Mouse (Mus musculus): ENCODE data around the gene Btnl2. TPM values are rescaled to one million over a fixed set of nuclear protein-coding genes. Genes with fewer than 3 reads are reported as not detected.
A peak's percentile ranks its signal among the peaks of the same experiment; 100 is the strongest.
"Not testable (repeated sequence)": the region's sequence is repeated elsewhere in the genome, so short reads cannot be mapped to it uniquely, and the experiment has no call there.

The Btnl2 gene
- total and polyA plus RNA-seq, 3 experiments = 1.1 to 4.8 (median 2.0) TPM

GRCm38 (mm10) chr17:34309683-34310385, 44.8 kb upstream of the Btnl2 start:
- Histone ChIP-seq H3K27me3 (replicated peaks) (no peaks in the 10 kb centered on the region), H3K27ac (ENCODE audit: insufficient read depth, low read depth) (no peak overlapping the region), H3K9ac (ENCODE audit: insufficient read depth, low read depth) (no peak overlapping the region), H3K79me2 (replicated peaks; ENCODE audit: control insufficient read depth, extremely low read depth, insufficient read depth, poor library complexity, severe bottlenecking) (peaks cover 20% of the 10 kb centered on the region), H3K4me3 (replicated peaks in 1 of 3; ENCODE audit: low read depth in 2 of 3, low read length in 2 of 3, poor library complexity in 1 of 3) (peak overlapping the region in 1 of 3 experiments; percentile 28), H3K4me2 (ENCODE audit: insufficient read depth, low read depth, poor library complexity, severe bottlenecking) (no peak overlapping the region), H3K36me3 (replicated peaks in 1 of 2; ENCODE audit: control insufficient read depth in 1 of 2, insufficient read depth in 1 of 2, low read length in 1 of 2) (peaks cover 38 to 60% of the 10 kb centered on the region in 2 experiments), H3K9me3 (replicated peaks; ENCODE audit: low read length) (peaks cover 11% of the 10 kb centered on the region), H3K4me1 (ENCODE audit: control insufficient read depth in 1 of 2, insufficient read depth in 2 of 2) (peaks cover 10 to 57% of the 10 kb centered on the region in 2 experiments)
- TF ChIP-seq USF2 (conservative IDR thresholded peaks at IDR 0.05; ENCODE audit: low read depth, low read length) = no peak
- TF ChIP-seq NRF1 (IDR thresholded peaks at IDR 0.05; ENCODE audit: low read depth, low read length) = peak; percentile 55
- dilution Hi-C loops (cut with MboI; ENCODE audit: extremely low pct_ligation_motif_present, extremely low pct_unique_long_range_greater_than_20kb, low sequenced_read_pairs) = no loop called here
- in situ Hi-C loops (cut with MboI; ENCODE audit: low pct_ligation_motif_present, low pct_unique_long_range_greater_than_20kb, low sequenced_read_pairs) = no loop called here
- DNase-seq (ENCODE audit: extremely low read depth) = no peak

GRCm38 (mm10) chr17:34310526-34310925, 44.1 kb upstream of the Btnl2 start:
- DNase-seq (ENCODE audit: extremely low read depth); in situ Hi-C loops (cut with MboI; ENCODE audit: low pct_ligation_motif_present, low pct_unique_long_range_greater_than_20kb, low sequenced_read_pairs); dilution Hi-C loops (cut with MboI; ENCODE audit: extremely low pct_ligation_motif_present, extremely low pct_unique_long_range_greater_than_20kb, low sequenced_read_pairs); H3K9ac ChIP-seq (ENCODE audit: insufficient read depth, low read depth); H3K27ac ChIP-seq (ENCODE audit: insufficient read depth, low read depth); H3K4me2 ChIP-seq (ENCODE audit: insufficient read depth, low read depth, poor library complexity, severe bottlenecking); H3K4me3 ChIP-seq (replicated peaks in 1 of 3; ENCODE audit: low read depth in 2 of 3, low read length in 2 of 3, poor library complexity in 1 of 3); H3K27me3 ChIP-seq (replicated peaks): not testable (repeated sequence)
- peaks cover 10 to 58% of the 10 kb centered on the region in 2 experiments for H3K4me1 ChIP-seq (ENCODE audit: control insufficient read depth in 1 of 2, insufficient read depth in 2 of 2)
- peaks cover 44 to 66% of the 10 kb centered on the region in 2 experiments for H3K36me3 ChIP-seq (replicated peaks in 1 of 2; ENCODE audit: control insufficient read depth in 1 of 2, insufficient read depth in 1 of 2, low read length in 1 of 2)
- peaks cover 20% of the 10 kb centered on the region for H3K79me2 ChIP-seq (replicated peaks; ENCODE audit: control insufficient read depth, extremely low read depth, insufficient read depth, poor library complexity, severe bottlenecking)
- H3K9me3 ChIP-seq (replicated peaks; ENCODE audit: low read length) = peaks cover 11% of the 10 kb centered on the region

GRCm38 (mm10) chr17:34312185-34312584, 42.4 kb upstream of the Btnl2 start:
- H3K4me1 ChIP-seq (ENCODE audit: control insufficient read depth in 1 of 2, insufficient read depth in 2 of 2) = peaks cover 10 to 58% of the 10 kb centered on the region in 2 experiments
- peaks cover 13% of the 10 kb centered on the region for H3K79me2 ChIP-seq (replicated peaks; ENCODE audit: control insufficient read depth, extremely low read depth, insufficient read depth, poor library complexity, severe bottlenecking)
- H3K9me3 ChIP-seq (replicated peaks; ENCODE audit: low read length) = peaks cover 11% of the 10 kb centered on the region
- peaks cover 51 to 81% of the 10 kb centered on the region in 2 experiments for H3K36me3 ChIP-seq (replicated peaks in 1 of 2; ENCODE audit: control insufficient read depth in 1 of 2, insufficient read depth in 1 of 2, low read length in 1 of 2)
- DNase-seq (ENCODE audit: extremely low read depth) = no peak
- TF ChIP-seq UBTF (IDR thresholded peaks at IDR 0.05; ENCODE audit: low read depth, low read length) = no peak
- no peak for TF ChIP-seq MXI1 (IDR thresholded peaks at IDR 0.05; ENCODE audit: low read depth, low read length)
- no peak for TF ChIP-seq ZKSCAN1 (IDR thresholded peaks at IDR 0.05; ENCODE audit: borderline replicate concordance, low read depth, low read length)
- TF ChIP-seq CHD2 (IDR thresholded peaks at IDR 0.05; ENCODE audit: low read length) = no peak
- TF ChIP-seq ETS1 (conservative IDR thresholded peaks at IDR 0.05; ENCODE audit: low read depth, low read length) = no peak
- no peak for TF ChIP-seq SIN3A (IDR thresholded peaks at IDR 0.05; ENCODE audit: low read length)
- TF ChIP-seq HCFC1 (IDR thresholded peaks at IDR 0.05; ENCODE audit: low read depth, low read length) = no peak
- TF ChIP-seq ELF1 (IDR thresholded peaks at IDR 0.05; ENCODE audit: low read depth, low read length) = no peak
- no peak for TF ChIP-seq TCF12 (IDR thresholded peaks at IDR 0.05; ENCODE audit: low read depth, low read length)
- no peak for TF ChIP-seq USF2 (conservative IDR thresholded peaks at IDR 0.05; ENCODE audit: low read depth, low read length)
- dilution Hi-C loops (cut with MboI; ENCODE audit: extremely low pct_ligation_motif_present, extremely low pct_unique_long_range_greater_than_20kb, low sequenced_read_pairs) = no loop called here
- no peak overlapping the region for H3K4me3 ChIP-seq (replicated peaks in 1 of 3; ENCODE audit: low read depth in 2 of 3, low read length in 2 of 3, poor library complexity in 1 of 3)
- H3K9ac ChIP-seq (ENCODE audit: insufficient read depth, low read depth) = no peak overlapping the region
- peak overlapping the region; percentile 40 for H3K27ac ChIP-seq (ENCODE audit: insufficient read depth, low read depth)
- no peaks in the 10 kb centered on the region for H3K27me3 ChIP-seq (replicated peaks)
- in situ Hi-C loops (cut with MboI; ENCODE audit: low pct_ligation_motif_present, low pct_unique_long_range_greater_than_20kb, low sequenced_read_pairs) = no loop called here
- no peak overlapping the region for H3K4me2 ChIP-seq (ENCODE audit: insufficient read depth, low read depth, poor library complexity, severe bottlenecking)
